Mouse (Mus musculus) limb, embryonic 14.5 days (tissue): ENCODE data around the gene Stag1. TPM values are rescaled to one million over a fixed set of nuclear protein-coding genes. Genes with fewer than 3 reads are reported as not detected.
"Not testable (repeated sequence)": the region's sequence is repeated elsewhere in the genome, so short reads cannot be mapped to it uniquely, and the experiment has no call there.

Source experiments
- ATAC-seq: fragments of 200-750 bp; cut with Nextera tagmentation; 2 replicates; pipeline ENCODE4 v1.8.0; 2017; ENCODE audit warnings: low read depth, moderate number of reproducible peaks, moderate TSS enrichment; ENCODE audit not compliant: low FRiP score
- DNase-seq: peaks from one replicate; pipeline ENCODE4 v3.0.0-alpha.2; 2015; ENCODE audit warnings: low spot score
- H3K27ac ChIP-seq: fragments of 300-500 bp; sonication (generic); replicated peaks from 2 replicates; pipeline ENCODE4 v1.5.1; 2014; ENCODE audit warnings: low read depth, mild to moderate bottlenecking, low read length, moderate library complexity, mixed read lengths
- H3K27me3 ChIP-seq: fragments of 300-500 bp; sonication (generic); 2 replicates; pipeline ENCODE4 v1.6.1; 2014; ENCODE audit warnings: low read length, mixed read lengths; ENCODE audit not compliant: control insufficient read depth, insufficient read depth
- H3K36me3 ChIP-seq: fragments of 300-500 bp; sonication (generic); 2 replicates; pipeline ENCODE4 v1.6.1; 2014; ENCODE audit warnings: mild to moderate bottlenecking, low read length, moderate library complexity, mixed read lengths; ENCODE audit not compliant: control insufficient read depth, insufficient read depth
- H3K4me1 ChIP-seq: fragments of 300-500 bp; sonication (generic); 2 replicates; pipeline ENCODE4 v1.6.1; 2014; ENCODE audit warnings: antibody characterized with exemption, low read length, mixed read lengths; ENCODE audit not compliant: control insufficient read depth, insufficient read depth
- H3K4me2 ChIP-seq: fragments of 300-500 bp; sonication (generic); replicated peaks from 2 replicates; pipeline ENCODE4 v1.6.1; 2014; ENCODE audit warnings: low read depth, mild to moderate bottlenecking, low read length, moderate library complexity; ENCODE audit not compliant: severe bottlenecking
- H3K4me3 ChIP-seq: fragments of 300-500 bp; sonication (generic); replicated peaks from 2 replicates; pipeline ENCODE4 v1.5.1; 2014; ENCODE audit warnings: low read length
- H3K9ac ChIP-seq: fragments of 300-500 bp; sonication (generic); 2 replicates; pipeline ENCODE4 v1.6.1; 2014; ENCODE audit warnings: mild to moderate bottlenecking, low read depth, low read length, moderate library complexity; ENCODE audit not compliant: severe bottlenecking
- H3K9me3 ChIP-seq: fragments of 300-500 bp; sonication (generic); 2 replicates; pipeline ENCODE4 v1.6.1; 2016; ENCODE audit warnings: low read length; ENCODE audit not compliant: control insufficient read depth
- POLR2A ChIP-seq: fragments of 200-500 bp; IDR thresholded peaks from 2 replicates; pipeline ENCODE4 v1.8.0; 2012; ENCODE audit warnings: inconsistent platforms, mild to moderate bottlenecking, moderate library complexity, borderline replicate concordance; ENCODE audit not compliant: insufficient read depth, insufficient read length; ENCODE audit errors: extremely low read depth
- WGBS: fragments of 180-500 bp; shearing (Covaris S2); extraction: QIAGEN DNeasy Blood & Tissue Kit; methylation state at CpG from one replicate; pipeline ENCODE4 v1.1.7; 2014; 5-methylcytosine and 5-hydroxymethylcytosine counted together
- polyA plus RNA-seq, 2 experiments: library from polyadenylated mRNA; depleted of rRNA in 1 of 2; stranded (reverse) in 1 of 2; unstranded in 1 of 2; fragments of >200 nt; fragmentation: Nextera tagmentation in 1 of 2; extraction: Ambion mirVana in 1 of 2; gene quantifications; 2 replicates each; pipeline versions ENCODE4 v1.2.1 to v1.2.3; 2012 to 2014

Gene Stag1
- polyA plus RNA-seq, 2 experiments: 35.0 to 45.5 TPM

DNA sequence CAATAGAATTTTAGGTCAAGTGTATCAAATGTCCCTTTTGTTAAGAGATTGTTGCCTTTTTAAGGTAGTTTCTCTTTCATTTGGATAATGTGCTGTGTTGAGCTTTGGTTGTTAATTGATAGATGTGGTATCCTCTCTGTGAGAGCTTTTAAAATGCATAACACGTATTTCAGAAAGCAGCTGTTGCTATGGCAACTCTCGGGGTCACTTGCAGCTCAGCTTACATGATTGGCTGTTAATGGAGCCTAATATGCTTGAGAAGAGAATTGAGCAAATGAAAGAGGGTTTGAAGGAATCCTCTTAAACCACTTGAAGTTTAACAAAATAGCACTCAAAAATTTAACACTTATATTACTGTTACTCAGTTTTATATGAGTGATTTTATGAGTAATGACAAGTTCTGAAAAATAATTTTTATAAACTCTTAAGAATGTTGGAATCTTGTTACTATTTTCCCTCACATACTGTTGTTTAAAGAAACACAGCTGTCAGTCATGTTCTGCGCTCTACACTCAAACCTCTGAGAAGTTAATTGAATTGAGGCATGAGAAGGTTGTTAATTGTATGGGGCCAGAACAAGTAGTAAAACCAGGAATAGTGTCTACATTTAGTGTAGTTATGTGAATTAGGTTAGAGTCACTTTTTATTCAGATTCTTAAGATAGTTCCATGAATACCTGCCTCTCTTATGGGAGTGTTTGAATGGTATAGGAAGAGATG is 88.3 kb downstream of the Stag1 start:
- DNase-seq: peak; percentile 31
- ATAC-seq: no peak
- H3K9ac ChIP-seq: no peak overlapping the region

GRCm38 (mm10) chr9:100689765-100690316 is 92.2 kb downstream of the Stag1 start:
- no peaks in the 10 kb centered on the region for H3K9me3 ChIP-seq
- 90% methylated on average over 3 of the region's 3 CpGs for WGBS

More for the DNA sequence above, 88.3 kb downstream of the Stag1 start:
- Histone ChIP-seq H3K4me3 (no peak overlapping the region), H3K9me3 (no peaks in the 10 kb centered on the region), H3K4me1 (no peaks in the 10 kb centered on the region), H3K27me3 (no peaks in the 10 kb centered on the region), H3K4me2 (no peak overlapping the region), H3K27ac (no peak overlapping the region), H3K36me3 (no peaks in the 10 kb centered on the region)
- TF ChIP-seq POLR2A: no peak
- WGBS: 25% methylated on average over 3 of the region's 3 CpGs

DNA sequence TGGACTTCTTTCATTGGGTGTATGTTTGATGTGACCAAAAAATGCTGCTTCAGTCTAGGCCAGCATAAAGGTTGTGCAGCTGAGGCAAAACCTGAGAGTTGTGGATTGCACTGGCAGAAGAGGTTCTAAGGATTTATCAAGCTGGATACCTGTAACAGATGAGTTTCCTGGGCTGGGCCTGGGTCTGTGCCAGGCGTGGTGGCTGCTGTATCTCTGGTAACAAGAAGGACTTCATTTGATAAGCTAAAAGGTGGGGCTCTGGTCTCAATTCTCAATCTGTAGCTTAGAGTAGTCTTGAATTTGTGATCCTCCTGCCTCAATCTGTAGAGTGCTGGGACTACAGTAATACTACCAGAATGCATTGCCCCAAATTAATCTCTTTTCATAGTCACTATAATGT is 94.6 kb downstream of the Stag1 start:
- Histone ChIP-seq H3K4me3 (no peak overlapping the region), H3K27me3 (no peaks in the 10 kb centered on the region), H3K9ac (no peak overlapping the region), H3K4me1 (peaks cover 5% of the 10 kb centered on the region; the same call in 1 of the 2 replicates), H3K27ac (no peak overlapping the region), H3K9me3 (no peaks in the 10 kb centered on the region), H3K36me3 (no peaks in the 10 kb centered on the region), H3K4me2 (no peak overlapping the region)
- 92% methylated on average over 1 of the region's 1 CpGs for WGBS
- no peak for TF ChIP-seq POLR2A
- ATAC-seq (no peak), DNase-seq (no peak)

More at GRCm38 (mm10) chr9:100689765-100690316, 92.2 kb downstream of the Stag1 start:
- no peak for TF ChIP-seq POLR2A
- Histone ChIP-seq H3K36me3 (no peaks in the 10 kb centered on the region), H3K9ac (no peak overlapping the region), H3K4me2 (no peak overlapping the region), H3K4me1 (0 out of 2 replicates have a peak, but pooled peaks cover 5% of the 10 kb centered on the region), H3K4me3 (no peak overlapping the region), H3K27ac (no peak overlapping the region), H3K27me3 (no peaks in the 10 kb centered on the region)
- no peak for DNase-seq
- ATAC-seq: no peak

DNA sequence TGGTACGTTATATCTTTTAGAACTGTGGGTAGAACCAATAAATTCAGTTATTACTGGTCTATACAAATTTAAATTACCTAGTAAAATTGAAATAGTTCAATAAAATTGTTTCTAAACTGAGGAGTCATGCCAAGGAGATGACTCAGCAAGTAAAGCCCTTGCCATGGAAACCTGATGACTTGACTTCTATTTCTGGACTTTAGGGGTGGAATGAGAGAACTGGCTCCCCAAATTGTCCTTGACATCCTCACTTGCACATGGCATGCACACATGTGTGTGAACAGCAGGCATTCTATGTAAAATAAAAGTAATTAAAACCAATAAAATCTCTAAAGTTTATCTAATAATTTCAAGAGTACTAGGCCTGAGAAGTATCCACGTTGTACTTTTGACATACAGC is 98.9 kb downstream of the Stag1 start:
- Histone ChIP-seq H3K9me3 (no peaks in the 10 kb centered on the region), H3K27me3 (no peaks in the 10 kb centered on the region), H3K27ac (no peak overlapping the region), H3K4me2 (no peak overlapping the region), H3K36me3 (no peaks in the 10 kb centered on the region), H3K9ac (no peak overlapping the region), H3K4me1 (peaks cover 9% of the 10 kb centered on the region; the same call in 1 of the 2 replicates), H3K4me3 (no peak overlapping the region)
- no peak for TF ChIP-seq POLR2A
- no peak for ATAC-seq
- 48% methylated on average over 2 of the region's 2 CpGs for WGBS
- DNase-seq: no peak

GRCm38 (mm10) chr9:100707644-100708043 is 110.0 kb downstream of the Stag1 start:
- 94% methylated on average over 1 of the region's 1 CpGs for WGBS
- Histone ChIP-seq H3K4me1 (no peaks in the 10 kb centered on the region), H3K36me3 (no peaks in the 10 kb centered on the region), H3K9ac (no peak overlapping the region), H3K9me3 (no peaks in the 10 kb centered on the region), H3K27ac (no peak overlapping the region), H3K27me3 (no peaks in the 10 kb centered on the region), H3K4me3 (no peak overlapping the region), H3K4me2 (no peak overlapping the region)
- no peak for ATAC-seq
- no peak for DNase-seq
- TF ChIP-seq POLR2A: no peak

DNA sequence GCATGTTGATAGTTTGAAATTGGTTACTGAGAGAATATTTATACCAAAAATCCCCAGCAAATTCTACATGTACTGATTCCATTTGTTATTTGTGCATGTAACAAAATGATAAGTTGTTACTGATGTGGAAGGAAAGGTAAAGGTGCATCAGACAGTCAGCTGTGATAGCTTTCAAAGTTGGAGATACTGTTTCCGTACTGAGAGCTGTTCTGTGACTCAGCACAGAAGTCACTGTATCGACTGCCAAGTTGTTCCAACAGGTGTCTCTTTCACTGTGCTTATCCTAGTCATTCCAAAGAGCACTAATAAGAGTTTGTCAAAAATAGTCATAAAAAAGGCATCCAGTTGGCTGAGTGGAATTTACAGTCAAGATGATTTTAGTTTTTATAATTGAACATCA is 114.1 kb downstream of the Stag1 start:
- no peak for ATAC-seq
- 74% methylated on average over 2 of the region's 2 CpGs for WGBS
- no peak overlapping the region for H3K27ac ChIP-seq

GRCm38 (mm10) chr9:100724832-100725231 is 127.2 kb downstream of the Stag1 start:
- DNase-seq: not testable (repeated sequence)

More for the DNA sequence above, 114.1 kb downstream of the Stag1 start:
- no peak for TF ChIP-seq POLR2A
- H3K9ac ChIP-seq: no peak overlapping the region
- H3K4me1 ChIP-seq: no peaks in the 10 kb centered on the region
- 0 out of 2 replicates have a peak, but pooled peaks cover 9% of the 10 kb centered on the region for H3K36me3 ChIP-seq
- H3K4me2 ChIP-seq: no peak overlapping the region
- no peaks in the 10 kb centered on the region for H3K27me3 ChIP-seq
- H3K4me3 ChIP-seq: no peak overlapping the region
- peak; percentile 8 for DNase-seq
- H3K9me3 ChIP-seq: no peaks in the 10 kb centered on the region

More at GRCm38 (mm10) chr9:100724832-100725231, 127.2 kb downstream of the Stag1 start:
- ATAC-seq, H3K9me3 ChIP-seq, H3K27ac ChIP-seq, H3K27me3 ChIP-seq, H3K4me2 ChIP-seq, H3K9ac ChIP-seq, H3K4me3 ChIP-seq, H3K4me1 ChIP-seq, H3K36me3 ChIP-seq: not testable (repeated sequence)
- 92% methylated on average over 2 of the region's 2 CpGs for WGBS
